Mouse (Mus musculus) cerebellum, adult 2 months (tissue): ENCODE measurements at regions not wholly inside any gene's neighbourhood (a gene's known extent, or its start where the extent isn't known, plus 50 kb on each side); places are given as distances from the start of the nearest gene placed in this dataset.

Experiments used
- CTCF ChIP-seq: fragments of 200-500 bp; IDR thresholded peaks from 2 replicates; pipeline ENCODE4 v1.5.1; 2011; ENCODE audit warnings: low read depth, mild to moderate bottlenecking, control low read depth, low read length, moderate library complexity, borderline replicate concordance; ENCODE audit not compliant: insufficient read depth
- POLR2A ChIP-seq: fragments of 200-500 bp; IDR thresholded peaks from 2 replicates; pipeline ENCODE4 v1.6.1; 2011; ENCODE audit warnings: low read length, control low read depth, borderline replicate concordance; ENCODE audit not compliant: insufficient read depth

DNA sequence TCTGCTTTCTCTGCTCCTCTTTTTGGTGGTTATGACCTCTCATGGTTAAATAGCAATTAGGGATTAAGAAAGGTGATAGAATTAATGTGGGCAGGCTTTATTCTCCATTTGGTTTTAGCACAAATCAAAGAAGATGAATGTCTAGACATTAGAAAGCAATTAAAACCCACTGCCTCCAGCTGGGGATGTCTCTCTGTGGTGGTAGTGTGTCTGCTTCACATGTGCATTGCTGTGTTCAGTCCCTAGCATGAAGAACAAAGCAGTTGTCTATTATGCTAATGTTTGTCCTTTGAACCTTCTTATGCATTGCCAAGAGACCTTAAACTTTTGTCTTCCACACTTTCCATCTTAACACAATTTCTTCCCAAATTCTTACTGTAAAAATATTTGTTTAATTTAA, 379.5 kb upstream of the Slc39a10 start:
- no peak for TF ChIP-seq POLR2A
- no peak for TF ChIP-seq CTCF
